Mouse (Mus musculus) MEL (cell line): ENCODE measurements around the gene Prss27. TPM values are rescaled to one million over a fixed set of nuclear protein-coding genes. Genes with fewer than 3 reads are reported as not detected.

Experiments
- DNase-seq: peaks from one replicate; pipeline ENCODE4 v3.0.0; 2011; ENCODE audit warnings: low read depth, low spot score
- H3K27ac ChIP-seq: 2 replicates; pipeline ENCODE4 v1.5.1; 2012; ENCODE audit warnings: low read depth, mild to moderate bottlenecking, control low read depth, low read length, moderate library complexity; ENCODE audit not compliant: control insufficient read depth
- H3K27me3 ChIP-seq, 2 experiments: fragments of 150-350 bp in 1 of 2; sonication (generic) in 1 of 2; 2 replicates each; pipeline ENCODE4 v1.6.1; 2012; ENCODE audit warnings: low read length in 2 of 2, mild to moderate bottlenecking in 2 of 2, improper control_type of control experiment in 1 of 2, moderate library complexity in 1 of 2; ENCODE audit not compliant: insufficient read depth in 2 of 2, control insufficient read depth in 1 of 2
- H3K36me3 ChIP-seq, 2 experiments: 2 replicates each; pipeline ENCODE4 v1.6.1; 2012 to 2014; ENCODE audit warnings: low read length in 2 of 2, improper control_type of control experiment in 1 of 2, inconsistent platforms in 1 of 2, mild to moderate bottlenecking in 1 of 2; ENCODE audit not compliant: insufficient read depth in 2 of 2, control insufficient read depth in 1 of 2
- H3K4me1 ChIP-seq, 2 experiments: fragments of 150-350 bp in 1 of 2; sonication (generic) in 1 of 2; 2 replicates each; pipeline ENCODE4 v1.6.1; 2012; ENCODE audit warnings: low read length in 2 of 2, improper control_type of control experiment in 1 of 2, mild to moderate bottlenecking in 1 of 2; ENCODE audit not compliant: insufficient read depth in 2 of 2, control insufficient read depth in 1 of 2
- H3K4me3 ChIP-seq, 2 experiments: fragments of 150-350 bp in 1 of 2; sonication (generic) in 1 of 2; 2 replicates each; pipeline ENCODE4 v1.5.1; 2012; ENCODE audit warnings: low read depth in 2 of 2, low read length in 2 of 2, mild to moderate bottlenecking in 2 of 2, moderate library complexity in 2 of 2, control low read depth in 1 of 2, improper control_type of control experiment in 1 of 2; ENCODE audit not compliant: control insufficient read depth in 1 of 2, insufficient read depth in 1 of 2
- H3K79me2 ChIP-seq: 2 replicates; pipeline ENCODE4 v1.6.1; 2012; ENCODE audit warnings: mild to moderate bottlenecking, low read length, moderate library complexity; ENCODE audit not compliant: control insufficient read depth, poor library complexity, insufficient read depth
- H3K9ac ChIP-seq: 2 replicates; pipeline ENCODE4 v1.6.1; 2012; ENCODE audit warnings: low read depth, mild to moderate bottlenecking, control low read depth, low read length, moderate library complexity; ENCODE audit not compliant: control insufficient read depth, poor library complexity, severe bottlenecking
- H3K9me3 ChIP-seq: fragments of 150-350 bp; sonication (generic); replicated peaks from 2 replicates; pipeline ENCODE4 v1.6.1; 2012; ENCODE audit warnings: mild to moderate bottlenecking, low read length, improper control_type of control experiment, moderate library complexity; ENCODE audit not compliant: insufficient read depth
- BHLHE40 ChIP-seq: IDR thresholded peaks from 2 replicates; pipeline ENCODE4 v1.6.1; 2012; ENCODE audit warnings: low read depth, mild to moderate bottlenecking, inconsistent platforms, low read length, improper control_type of control experiment, borderline replicate concordance
- CHD2 ChIP-seq: IDR thresholded peaks from 2 replicates; pipeline ENCODE4 v1.6.1; 2011; ENCODE audit warnings: low read length, improper control_type of control experiment
- CTCF ChIP-seq, 3 experiments: IDR thresholded peaks in 2 of 3; conservative IDR thresholded peaks in 1 of 3; 2 replicates each; pipeline ENCODE4 v1.5.1; 2011 to 2012; ENCODE audit warnings: low read length in 3 of 3, low read depth in 2 of 3, mild to moderate bottlenecking in 2 of 3, improper control_type of control experiment in 1 of 3, inconsistent platforms in 1 of 3, mixed read lengths in 1 of 3, moderate library complexity in 1 of 3; ENCODE audit not compliant: control insufficient read depth in 1 of 3, insufficient read depth in 1 of 3, poor library complexity in 1 of 3, severe bottlenecking in 1 of 3
- E2F4 ChIP-seq: IDR thresholded peaks from 2 replicates; pipeline ENCODE4 v1.6.1; 2011; ENCODE audit warnings: low read depth, low read length, improper control_type of control experiment, borderline replicate concordance
- ELF1 ChIP-seq: IDR thresholded peaks from 2 replicates; pipeline ENCODE4 v1.6.1; 2014; ENCODE audit warnings: low read depth, mild to moderate bottlenecking, inconsistent platforms, low read length, improper control_type of control experiment, moderate library complexity
- GATA1 ChIP-seq: IDR thresholded peaks from 2 replicates; pipeline ENCODE4 v1.6.1; 2011; ENCODE audit warnings: low read depth, low read length, improper control_type of control experiment
- MYC ChIP-seq: IDR thresholded peaks from 2 replicates; pipeline ENCODE4 v1.6.1; 2011; ENCODE audit warnings: low read depth, mild to moderate bottlenecking, low read length, improper control_type of control experiment, moderate library complexity
- NRF1 ChIP-seq: IDR thresholded peaks from 2 replicates; pipeline ENCODE4 v1.6.1; 2014; ENCODE audit warnings: low read depth, mild to moderate bottlenecking, inconsistent platforms, low read length, improper control_type of control experiment, moderate library complexity; ENCODE audit not compliant: poor library complexity, insufficient read depth, severe bottlenecking
- RAD21 ChIP-seq: IDR thresholded peaks from 2 replicates; pipeline ENCODE4 v1.6.1; 2011; ENCODE audit warnings: mild to moderate bottlenecking, low read depth, low read length, improper control_type of control experiment
- RCOR1 ChIP-seq: IDR thresholded peaks from 2 replicates; pipeline ENCODE4 v1.6.1; 2012; ENCODE audit warnings: low read depth, mild to moderate bottlenecking, inconsistent platforms, low read length, improper control_type of control experiment
- SMC3 ChIP-seq: IDR thresholded peaks from 2 replicates; pipeline ENCODE4 v1.6.1; 2011; ENCODE audit warnings: low read depth, low read length, improper control_type of control experiment
- TAL1 ChIP-seq: IDR thresholded peaks from 2 replicates; pipeline ENCODE4 v1.6.1; 2012; ENCODE audit warnings: mild to moderate bottlenecking, inconsistent platforms, low read length, moderate library complexity, mixed read lengths
- USF1 ChIP-seq: IDR thresholded peaks from 2 replicates; pipeline ENCODE4 v1.6.1; 2014; ENCODE audit warnings: low read depth, mild to moderate bottlenecking, inconsistent platforms, low read length, improper control_type of control experiment, moderate library complexity
- USF2 ChIP-seq, 2 experiments: IDR thresholded peaks; 2 replicates each; pipeline ENCODE4 v1.6.1; 2011 to 2012; ENCODE audit warnings: improper control_type of control experiment in 2 of 2, low read length in 2 of 2, borderline replicate concordance in 1 of 2, inconsistent platforms in 1 of 2, low read depth in 1 of 2, mild to moderate bottlenecking in 1 of 2; ENCODE audit not compliant: insufficient read depth in 1 of 2
- ZKSCAN1 ChIP-seq: IDR thresholded peaks from 2 replicates; pipeline ENCODE4 v1.6.1; 2012; ENCODE audit warnings: low read depth, mild to moderate bottlenecking, inconsistent platforms, low read length, improper control_type of control experiment, moderate library complexity
- ZMIZ1 ChIP-seq: IDR thresholded peaks from 2 replicates; pipeline ENCODE4 v1.6.1; 2012; ENCODE audit warnings: low read depth, mild to moderate bottlenecking, inconsistent platforms, low read length, improper control_type of control experiment, moderate library complexity
- polyA plus RNA-seq, 2 experiments: library from polyadenylated mRNA; stranded (reverse) in 1 of 2; unstranded in 1 of 2; fragments of >175 nt in 1 of 2; fragments of >200 nt in 1 of 2; gene quantifications; 2 replicates each; pipeline versions ENCODE4 v1.2.1 to v1.2.4; 2012; ENCODE audit warnings: low replicate concordance in 2 of 2, low read depth in 1 of 2; ENCODE audit not compliant: insufficient read length in 2 of 2, insufficient read depth in 1 of 2, missing spikeins in 1 of 2
- total RNA-seq: library from RNA; depleted of rRNA; stranded (reverse); fragments of 300-350 nt; gene quantifications from 2 replicates; pipeline ENCODE4 v1.2.3, GENCODE M21; 2012

Prss27 gene
- total and polyA plus RNA-seq, 3 experiments, result not detected

GRCm38 (mm10) chr17:24008105-24008504 is 29.8 kb upstream of the Prss27 start:
- peaks cover 2% of the 10 kb centered on the region in 2 experiments; a peak in 3 of 4 replicates for H3K27me3 ChIP-seq
- H3K36me3 ChIP-seq, result peaks cover 0 to 2% of the 10 kb centered on the region in 2 experiments; a peak in 1 of 4 replicates
- no peak overlapping the region for H3K27ac ChIP-seq
- H3K9me3 ChIP-seq, result no peaks in the 10 kb centered on the region
- H3K4me3 ChIP-seq, result no peak overlapping the region
- H3K9ac ChIP-seq, result no peak overlapping the region
- TF ChIP-seq ZKSCAN1 (no peak), CHD2 (no peak), RCOR1 (no peak), E2F4 (no peak)
- peaks cover 10 to 19% of the 10 kb centered on the region in 2 experiments for H3K4me1 ChIP-seq
- H3K79me2 ChIP-seq, result no peaks in the 10 kb centered on the region
- no peak for DNase-seq

- no peak overlapping the region for H3K4me3 ChIP-seq
- no peak overlapping the region for H3K9ac ChIP-seq
- H3K27ac ChIP-seq, result no peak overlapping the region
- TF ChIP-seq NRF1, result no peak
- TF ChIP-seq GATA1, result no peak
- no peak for TF ChIP-seq RAD21
- no peak for TF ChIP-seq ELF1
- no peak for TF ChIP-seq USF2 (IDR thresholded peaks at IDR 0.05; ENCODE audit: borderline replicate concordance in 1 of 2, insufficient read depth in 1 of 2, low read depth in 1 of 2, low read length in 2 of 2)
- no peak for TF ChIP-seq CTCF (IDR thresholded peaks at IDR 0.05 in 2 of 3, conservative IDR thresholded peaks at IDR 0.05 in 1 of 3; ENCODE audit: control insufficient read depth in 1 of 3, insufficient read depth in 1 of 3, low read depth in 2 of 3, low read length in 3 of 3, poor library complexity in 1 of 3, severe bottlenecking in 1 of 3)
- no peak for TF ChIP-seq SMC3
- no peak for TF ChIP-seq BHLHE40
- H3K9me3 ChIP-seq, result no peaks in the 10 kb centered on the region
- H3K36me3 ChIP-seq, result peaks cover 0 to 2% of the 10 kb centered on the region in 2 experiments; a peak in 1 of 4 replicates
- H3K27me3 ChIP-seq, result peaks cover 2% of the 10 kb centered on the region in 2 experiments; a peak in 3 of 4 replicates
- no peaks in the 10 kb centered on the region for H3K79me2 ChIP-seq
- H3K4me1 ChIP-seq, result peaks cover 10 to 19% of the 10 kb centered on the region in 2 experiments
- DNase-seq, result no peak
Observed at GRCm38 (mm10) chr17:24009617-24010016, 28.3 kb upstream of the Prss27 start.

GRCm38 (mm10) chr17:24012921-24013320 is 25.0 kb upstream of the Prss27 start:
- DNase-seq, result peak; percentile 43
- no peaks in the 10 kb centered on the region for H3K79me2 ChIP-seq
- no peaks in the 10 kb centered on the region for H3K4me1 ChIP-seq
- no peak overlapping the region for H3K9ac ChIP-seq
- H3K9me3 ChIP-seq, result no peaks in the 10 kb centered on the region
- H3K27me3 ChIP-seq, result peaks cover 2% of the 10 kb centered on the region in 2 experiments; a peak in 3 of 4 replicates
- no peaks in the 10 kb centered on the region for H3K36me3 ChIP-seq
- H3K27ac ChIP-seq, result no peak overlapping the region
- no peak overlapping the region for H3K4me3 ChIP-seq
- TF ChIP-seq ZMIZ1 (no peak), TAL1 (no peak), MYC (no peak), USF1 (no peak)
